Mouse (Mus musculus): ENCODE results near the gene Tra2a. TPM values are rescaled to one million over a fixed set of nuclear protein-coding genes. Genes with fewer than 3 reads are reported as not detected.

The Tra2a gene
- total and polyA plus RNA-seq, 3 experiments, result 55.4 to 120 (median 103) TPM

DNA sequence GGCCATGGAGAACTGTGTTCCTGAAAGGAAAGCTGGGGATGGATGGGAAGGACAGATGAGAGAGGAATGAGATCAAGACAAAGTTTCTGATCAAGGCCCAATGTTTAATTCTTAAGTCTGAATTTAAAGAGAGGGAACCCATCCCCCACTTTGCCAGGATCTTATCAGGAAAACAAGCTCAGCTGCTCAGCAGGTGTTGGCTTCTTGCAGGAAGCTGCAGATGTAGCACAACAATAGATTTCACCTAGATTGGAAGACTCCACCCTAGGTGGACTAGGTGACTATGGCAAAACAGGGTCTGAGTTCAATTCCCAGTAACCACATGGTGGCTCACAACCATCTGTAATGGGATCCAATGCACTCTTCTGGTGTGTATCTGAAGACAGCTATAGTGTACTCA lies 34.5 kb upstream of the Tra2a start:
- TF ChIP-seq IRF4 (IDR thresholded peaks at IDR 0.05; ENCODE audit: low read depth, low read length), result no peak
- TF ChIP-seq ZMIZ1 (IDR thresholded peaks at IDR 0.05; ENCODE audit: low read depth, low read length), result no peak
- no peak for TF ChIP-seq KAT2A (IDR thresholded peaks at IDR 0.05; ENCODE audit: insufficient replicate concordance, low read length)
- no peak for TF ChIP-seq MAZ (IDR thresholded peaks at IDR 0.05; ENCODE audit: low read depth, low read length)
- TF ChIP-seq UBTF (IDR thresholded peaks at IDR 0.05; ENCODE audit: low read depth, low read length), result no peak
- TF ChIP-seq BHLHE40 (IDR thresholded peaks at IDR 0.05; ENCODE audit: low read depth, low read length), result no peak
- no peak for TF ChIP-seq USF1 (IDR thresholded peaks at IDR 0.05; ENCODE audit: low read depth, low read length)
- no peak for TF ChIP-seq USF2 (conservative IDR thresholded peaks at IDR 0.05; ENCODE audit: low read depth, low read length)
- TF ChIP-seq RCOR1 (conservative IDR thresholded peaks at IDR 0.05; ENCODE audit: low read depth, low read length), result no peak
- TF ChIP-seq ETS1 (conservative IDR thresholded peaks at IDR 0.05; ENCODE audit: low read depth, low read length), result no peak
- no peak for TF ChIP-seq MAFK (IDR thresholded peaks at IDR 0.05; ENCODE audit: insufficient replicate concordance, low read length)
- no peak for TF ChIP-seq CTCF (conservative IDR thresholded peaks at IDR 0.05 in 1 of 2, IDR thresholded peaks at IDR 0.05 in 1 of 2; ENCODE audit: low read depth in 2 of 2, low read length in 2 of 2)
- TF ChIP-seq SIN3A (IDR thresholded peaks at IDR 0.05; ENCODE audit: low read length), result no peak
- no peak for TF ChIP-seq HCFC1 (IDR thresholded peaks at IDR 0.05; ENCODE audit: low read depth, low read length)
- no peak for TF ChIP-seq ELF1 (IDR thresholded peaks at IDR 0.05; ENCODE audit: low read depth, low read length)
- no peak overlapping the region for H3K27ac ChIP-seq (ENCODE audit: insufficient read depth, low read depth)
- H3K4me2 ChIP-seq (ENCODE audit: insufficient read depth, low read depth, poor library complexity, severe bottlenecking), result no peak overlapping the region
- H3K9me3 ChIP-seq (replicated peaks; ENCODE audit: low read length), result no peaks in the 10 kb centered on the region
- dilution Hi-C loops (cut with MboI; ENCODE audit: extremely low pct_ligation_motif_present, extremely low pct_unique_long_range_greater_than_20kb, low sequenced_read_pairs) (no loop called here), in situ Hi-C loops (cut with MboI; ENCODE audit: low pct_ligation_motif_present, low pct_unique_long_range_greater_than_20kb, low sequenced_read_pairs) (no loop called here)
- no peak overlapping the region for H3K9ac ChIP-seq (ENCODE audit: insufficient read depth, low read depth)
- peaks cover under 1 to 10% of the 10 kb centered on the region in 2 experiments; a peak in 3 of 4 replicates for H3K4me1 ChIP-seq (ENCODE audit: control insufficient read depth in 1 of 2, insufficient read depth in 2 of 2)
- H3K27me3 ChIP-seq (replicated peaks), result no peaks in the 10 kb centered on the region
- no peaks in the 10 kb centered on the region for H3K36me3 ChIP-seq (replicated peaks in 1 of 2; ENCODE audit: control insufficient read depth in 1 of 2, insufficient read depth in 1 of 2, low read length in 1 of 2)
- DNase-seq (ENCODE audit: extremely low read depth), result no peak
- no peak overlapping the region for H3K4me3 ChIP-seq (replicated peaks in 1 of 3; ENCODE audit: low read depth in 2 of 3, low read length in 2 of 3, poor library complexity in 1 of 3)
- H3K79me2 ChIP-seq (replicated peaks; ENCODE audit: control insufficient read depth, extremely low read depth, insufficient read depth, poor library complexity, severe bottlenecking), result no peaks in the 10 kb centered on the region

DNA sequence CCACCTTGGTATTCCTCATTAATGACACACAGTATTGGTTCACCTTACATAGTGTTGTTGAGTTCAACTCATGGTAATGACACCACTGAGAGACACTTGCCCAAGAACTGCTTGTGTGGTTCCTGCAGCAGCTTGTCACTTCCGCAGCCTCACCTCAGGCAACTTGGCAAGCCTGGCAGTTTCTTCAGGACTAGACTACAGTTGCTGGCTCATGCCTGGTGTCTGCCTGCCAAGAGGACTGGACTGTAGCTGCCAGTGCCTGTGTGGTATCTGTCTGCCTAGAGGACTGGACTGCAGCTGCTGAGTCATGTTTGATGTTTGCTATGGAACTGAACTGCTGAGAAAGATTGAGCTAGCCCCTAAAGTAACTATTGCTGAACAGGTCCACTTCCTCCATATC lies 18.3 kb upstream of the Tra2a start:
- H3K79me2 ChIP-seq (replicated peaks; ENCODE audit: control insufficient read depth, extremely low read depth, insufficient read depth, poor library complexity, severe bottlenecking), result no peaks in the 10 kb centered on the region
- no peaks in the 10 kb centered on the region for H3K27me3 ChIP-seq (replicated peaks)
- in situ Hi-C loops (cut with MboI; ENCODE audit: low pct_ligation_motif_present, low pct_unique_long_range_greater_than_20kb, low sequenced_read_pairs) (no loop called here), dilution Hi-C loops (cut with MboI; ENCODE audit: extremely low pct_ligation_motif_present, extremely low pct_unique_long_range_greater_than_20kb, low sequenced_read_pairs) (no loop called here)
- H3K9me3 ChIP-seq (replicated peaks; ENCODE audit: low read length), result peaks cover 9% of the 10 kb centered on the region
- H3K9ac ChIP-seq (ENCODE audit: insufficient read depth, low read depth), result no peak overlapping the region
- no peaks in the 10 kb centered on the region for H3K36me3 ChIP-seq (replicated peaks in 1 of 2; ENCODE audit: control insufficient read depth in 1 of 2, insufficient read depth in 1 of 2, low read length in 1 of 2)
- H3K27ac ChIP-seq (ENCODE audit: insufficient read depth, low read depth), result no peak overlapping the region
- DNase-seq (ENCODE audit: extremely low read depth), result no peak
- no peak overlapping the region for H3K4me3 ChIP-seq (replicated peaks in 1 of 3; ENCODE audit: low read depth in 2 of 3, low read length in 2 of 3, poor library complexity in 1 of 3)
- H3K4me2 ChIP-seq (ENCODE audit: insufficient read depth, low read depth, poor library complexity, severe bottlenecking), result no peak overlapping the region
- TF ChIP-seq NELFE (IDR thresholded peaks at IDR 0.05; ENCODE audit: low read depth, low read length) (no peak), USF2 (conservative IDR thresholded peaks at IDR 0.05; ENCODE audit: low read depth, low read length) (no peak), ELF1 (IDR thresholded peaks at IDR 0.05; ENCODE audit: low read depth, low read length) (no peak), SIN3A (IDR thresholded peaks at IDR 0.05; ENCODE audit: low read length) (no peak), PAX5 (IDR thresholded peaks at IDR 0.05; ENCODE audit: low read length) (no peak), MEF2A (IDR thresholded peaks at IDR 0.05; ENCODE audit: borderline replicate concordance, low read depth, low read length) (no peak), POLR2AphosphoS2 (IDR thresholded peaks at IDR 0.05; ENCODE audit: low read depth, low read length) (no peak), POLR2A (IDR thresholded peaks at IDR 0.05; ENCODE audit: low read depth, low read length) (no peak), MAFK (IDR thresholded peaks at IDR 0.05; ENCODE audit: insufficient replicate concordance, low read length) (no peak), GABPA (IDR thresholded peaks at IDR 0.05; ENCODE audit: insufficient replicate concordance, low read depth, low read length) (no peak)
- 0 out of 4 replicates have a peak, but pooled peaks cover 0 to 3% of the 10 kb centered on the region in 2 experiments for H3K4me1 ChIP-seq (ENCODE audit: control insufficient read depth in 1 of 2, insufficient read depth in 2 of 2)
